Mouse (Mus musculus): ENCODE results near the gene Emilin1. TPM values are rescaled to one million over a fixed set of nuclear protein-coding genes. Genes with fewer than 3 reads are reported as not detected.

The Emilin1 gene
- polyA plus RNA-seq, 1 experiment, result 1.7 TPM

- TF ChIP-seq GATA1 (IDR thresholded peaks at IDR 0.05; ENCODE audit: low read length), result no peak
These were observed 4.1 kb downstream of the Emilin1 start for GRCm38 (mm10) chr5:30917348-30917747.

GRCm38 (mm10) chr5:30917891-30918670 is 4.9 kb downstream of the Emilin1 start:
- no peak for TF ChIP-seq GATA1 (IDR thresholded peaks at IDR 0.05; ENCODE audit: low read length)

- no peak for TF ChIP-seq GATA1 (IDR thresholded peaks at IDR 0.05; ENCODE audit: low read length)
These were observed 5.5 kb downstream of the Emilin1 start for GRCm38 (mm10) chr5:30918691-30919090.

GRCm38 (mm10) chr5:30919831-30920614 is 6.8 kb downstream of the Emilin1 start:
- no peak for TF ChIP-seq GATA1 (IDR thresholded peaks at IDR 0.05; ENCODE audit: low read length)

GRCm38 (mm10) chr5:30920621-30921020 is 7.4 kb downstream of the Emilin1 start:
- TF ChIP-seq GATA1 (IDR thresholded peaks at IDR 0.05; ENCODE audit: low read length), result no peak

- no peak for TF ChIP-seq GATA1 (IDR thresholded peaks at IDR 0.05; ENCODE audit: low read length)
These were observed 8.2 kb downstream of the Emilin1 start, which contains the start of gene Khk for GRCm38 (mm10) chr5:30921256-30922033. Khk (plus strand) TSS chr5:30921431.

- TF ChIP-seq GATA1 (IDR thresholded peaks at IDR 0.05; ENCODE audit: low read length), result no peak
These were observed 9.4 kb downstream of the Emilin1 start for GRCm38 (mm10) chr5:30922581-30923041.

GRCm38 (mm10) chr5:30923119-30923518 is 9.9 kb downstream of the Emilin1 start:
- TF ChIP-seq GATA1 (IDR thresholded peaks at IDR 0.05; ENCODE audit: low read length), result no peak

GRCm38 (mm10) chr5:30924614-30925013 is 11.4 kb downstream of the Emilin1 start:
- TF ChIP-seq GATA1 (IDR thresholded peaks at IDR 0.05; ENCODE audit: low read length), result no peak

- no peak for TF ChIP-seq GATA1 (IDR thresholded peaks at IDR 0.05; ENCODE audit: low read length)
These were observed 12.0 kb downstream of the Emilin1 start for GRCm38 (mm10) chr5:30925217-30925616.

GRCm38 (mm10) chr5:30926073-30926472 is 12.9 kb downstream of the Emilin1 start:
- TF ChIP-seq GATA1 (IDR thresholded peaks at IDR 0.05; ENCODE audit: low read length), result no peak

- no peak for TF ChIP-seq GATA1 (IDR thresholded peaks at IDR 0.05; ENCODE audit: low read length)
These were observed 14.8 kb downstream of the Emilin1 start for GRCm38 (mm10) chr5:30927945-30928529.

GRCm38 (mm10) chr5:30930121-30930520 is 16.9 kb downstream of the Emilin1 start:
- TF ChIP-seq GATA1 (IDR thresholded peaks at IDR 0.05; ENCODE audit: low read length), result no peak

- no peak for TF ChIP-seq GATA1 (IDR thresholded peaks at IDR 0.05; ENCODE audit: low read length)
These were observed 17.6 kb downstream of the Emilin1 start for GRCm38 (mm10) chr5:30930846-30931245.

GRCm38 (mm10) chr5:30931378-30931777 is 18.2 kb downstream of the Emilin1 start:
- no peak for TF ChIP-seq GATA1 (IDR thresholded peaks at IDR 0.05; ENCODE audit: low read length)

Data from G1E-ER4 (cell line).